Mouse (Mus musculus): ENCODE results near the gene BC049762.

Gene BC049762

DNA sequence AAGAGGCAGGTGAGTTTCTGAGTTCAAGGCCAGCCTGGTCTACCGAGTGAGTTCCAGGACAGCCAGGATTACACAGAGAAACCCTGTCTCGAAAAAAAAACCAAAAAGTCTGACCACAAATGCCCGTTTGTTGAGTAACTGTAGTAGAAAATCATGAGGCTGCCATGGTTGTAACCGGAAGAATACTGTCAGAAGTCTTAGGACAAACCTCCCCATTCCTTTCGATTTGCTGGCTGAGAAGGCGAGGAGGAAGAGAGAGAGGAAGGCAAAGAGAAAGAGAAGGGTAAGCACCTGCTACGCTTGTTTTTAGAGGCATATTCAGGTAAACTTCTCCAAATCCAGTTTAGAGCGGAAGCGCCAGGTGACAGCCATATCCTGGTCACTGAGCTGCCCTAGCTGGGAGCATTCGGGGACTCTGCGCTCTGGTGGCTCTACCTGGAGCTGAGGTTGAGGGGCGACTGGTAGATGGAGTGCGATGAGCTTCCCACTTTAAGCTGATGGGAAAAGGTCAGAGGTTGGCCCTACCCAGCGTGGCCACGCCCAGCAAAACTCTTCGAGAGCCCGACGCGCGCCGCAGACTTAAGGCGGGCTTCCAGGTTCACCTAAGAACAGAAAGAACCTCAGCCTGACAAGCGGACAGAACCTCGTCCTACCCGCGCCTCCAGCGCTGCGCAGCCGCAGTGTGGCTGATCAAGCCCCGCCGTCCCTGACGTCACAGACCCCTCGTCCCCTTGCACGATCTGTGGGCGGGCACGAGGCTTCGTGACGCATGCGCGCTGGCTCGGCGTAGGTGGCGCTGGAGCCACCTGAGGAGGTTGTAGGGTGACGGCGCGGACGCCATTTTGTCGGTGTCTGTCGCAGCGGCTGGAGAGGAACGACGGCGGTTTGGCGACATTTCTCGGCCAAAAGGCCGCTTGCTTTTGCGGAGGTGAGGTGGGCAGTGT is at the start of gene BC049762:
Gene BC049762, minus strand, starts transcription at position 705 of the 944 bp plus-strand sequence.
- in situ Hi-C loops (cut with MboI; ENCODE audit: low pct_unique_long_range_greater_than_20kb in 1 of 2, low sequenced_read_pairs in 2 of 2, unreplicated experiment in 1 of 2) = loop anchor here in 1 of 2 experiments (25.0 kb wide), 1 partner anchor 325 kb away; the partner anchor contains the start of genes 4933414I15Rik and Zfp354b

DNA sequence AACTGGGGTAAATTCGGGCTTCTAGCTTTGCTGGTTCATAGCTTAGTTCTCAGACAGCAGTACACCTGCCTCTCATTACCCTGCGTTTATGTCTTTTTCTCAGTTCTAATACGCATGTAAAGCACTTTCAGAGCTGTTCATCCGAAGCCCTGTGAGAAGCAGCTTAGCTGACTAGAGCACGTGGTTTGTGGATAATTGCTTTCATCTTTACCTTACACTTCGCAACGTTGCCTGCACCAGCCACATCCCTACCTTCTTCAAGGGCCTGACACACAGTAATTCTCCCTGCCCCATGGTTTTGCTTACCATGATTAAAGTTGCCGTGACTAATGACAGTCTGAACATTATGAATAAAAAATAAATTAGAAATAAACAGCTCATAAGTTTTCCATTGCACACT is 49.0 kb upstream of the BC049762 start:
- in situ Hi-C loops (cut with MboI; ENCODE audit: low pct_unique_long_range_greater_than_20kb in 1 of 2, low sequenced_read_pairs in 2 of 2, unreplicated experiment in 1 of 2) = no loop called here

DNA sequence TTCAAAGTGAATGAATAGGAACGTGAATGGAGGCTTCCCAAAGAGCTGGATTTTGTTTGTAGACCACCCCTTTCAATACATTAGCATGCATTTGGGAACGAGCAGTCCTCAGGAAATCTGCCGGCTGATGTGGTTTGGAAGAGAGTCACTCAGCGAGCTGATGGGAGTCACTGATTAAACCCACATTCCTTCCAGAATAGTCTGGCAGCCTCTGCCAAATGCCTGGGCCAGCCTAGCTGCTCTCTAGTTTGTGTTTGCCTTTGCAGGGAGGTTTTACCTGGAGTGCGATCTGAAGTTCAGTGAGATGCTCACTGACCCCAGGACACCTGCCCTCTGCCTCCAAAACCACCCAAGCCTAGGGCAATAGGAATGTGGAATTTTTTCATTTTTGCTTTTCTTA is 45.5 kb upstream of the BC049762 start:
- in situ Hi-C loops (cut with MboI; ENCODE audit: low pct_unique_long_range_greater_than_20kb in 1 of 2, low sequenced_read_pairs in 2 of 2, unreplicated experiment in 1 of 2) = no loop called here

DNA sequence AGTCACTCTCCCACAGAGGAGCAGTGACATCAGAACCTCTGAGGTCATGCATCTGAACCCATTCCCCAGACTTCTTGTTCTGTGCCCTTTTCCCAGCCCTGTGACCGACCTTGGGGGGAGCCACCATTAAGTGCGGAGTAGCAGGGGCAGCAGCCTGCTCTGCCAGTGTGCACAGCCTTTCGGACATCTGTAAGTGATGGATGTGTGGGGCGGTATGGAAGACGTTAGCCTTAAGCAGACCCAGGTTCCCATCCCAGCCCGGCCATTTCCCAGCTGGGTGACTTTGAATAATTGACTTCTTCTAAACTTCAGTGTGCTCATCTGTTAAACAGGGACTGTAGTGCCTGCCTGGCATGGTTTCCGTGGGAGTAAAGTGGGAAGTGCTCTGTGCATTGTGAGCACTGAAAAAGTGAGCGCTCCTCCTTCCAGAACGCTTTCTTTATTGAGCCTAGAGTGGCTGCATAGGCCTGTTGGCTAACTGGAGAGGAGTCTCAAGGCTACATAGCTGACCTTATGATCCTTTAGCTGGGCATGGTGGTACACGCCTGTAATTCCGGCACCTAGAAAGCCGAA is 41.2 kb upstream of the BC049762 start:
- in situ Hi-C loops (cut with MboI; ENCODE audit: low pct_unique_long_range_greater_than_20kb in 1 of 2, low sequenced_read_pairs in 2 of 2, unreplicated experiment in 1 of 2) = no loop called here

DNA sequence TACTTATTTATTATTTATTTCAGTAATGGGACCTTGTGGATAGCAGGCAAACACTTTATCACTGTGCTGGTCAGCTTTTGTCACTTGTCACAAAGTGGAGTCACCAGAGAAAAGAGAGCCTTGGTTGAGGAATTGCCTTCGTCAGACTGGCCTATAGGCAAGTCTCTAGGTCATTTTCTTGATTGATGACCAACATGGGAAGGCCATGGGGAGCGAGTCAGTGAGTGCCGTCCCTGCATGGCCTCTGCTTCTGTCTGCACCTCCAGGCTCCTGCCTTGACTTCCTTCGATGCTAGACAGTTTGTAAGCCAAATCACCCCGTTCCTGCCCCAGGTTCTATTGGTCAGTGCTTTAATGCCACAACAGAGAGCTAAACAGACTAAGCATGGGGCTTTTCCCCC is 39.5 kb upstream of the BC049762 start:
- in situ Hi-C loops (cut with MboI; ENCODE audit: low pct_unique_long_range_greater_than_20kb in 1 of 2, low sequenced_read_pairs in 2 of 2, unreplicated experiment in 1 of 2) = no loop called here

DNA sequence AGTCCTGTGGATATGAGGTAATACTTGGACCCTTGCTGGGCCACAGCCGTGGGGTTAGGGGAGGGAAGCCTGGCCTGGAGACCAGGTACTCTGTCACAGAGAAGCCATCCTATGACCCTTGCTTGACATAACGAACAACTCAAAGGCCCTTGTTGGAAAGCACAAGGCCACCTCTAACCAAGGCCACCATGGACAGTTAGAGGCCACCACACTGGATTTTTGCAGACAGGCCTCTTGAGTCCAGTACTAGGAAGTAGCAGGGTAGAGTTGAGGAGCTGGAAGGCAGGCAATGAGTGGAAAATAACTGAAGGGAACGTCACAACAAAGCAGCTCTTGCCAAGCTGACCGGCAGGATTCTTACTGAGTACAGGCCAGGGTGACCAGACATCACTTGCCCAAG is 35.8 kb upstream of the BC049762 start:
- in situ Hi-C loops (cut with MboI; ENCODE audit: low pct_unique_long_range_greater_than_20kb in 1 of 2, low sequenced_read_pairs in 2 of 2, unreplicated experiment in 1 of 2) = no loop called here

DNA sequence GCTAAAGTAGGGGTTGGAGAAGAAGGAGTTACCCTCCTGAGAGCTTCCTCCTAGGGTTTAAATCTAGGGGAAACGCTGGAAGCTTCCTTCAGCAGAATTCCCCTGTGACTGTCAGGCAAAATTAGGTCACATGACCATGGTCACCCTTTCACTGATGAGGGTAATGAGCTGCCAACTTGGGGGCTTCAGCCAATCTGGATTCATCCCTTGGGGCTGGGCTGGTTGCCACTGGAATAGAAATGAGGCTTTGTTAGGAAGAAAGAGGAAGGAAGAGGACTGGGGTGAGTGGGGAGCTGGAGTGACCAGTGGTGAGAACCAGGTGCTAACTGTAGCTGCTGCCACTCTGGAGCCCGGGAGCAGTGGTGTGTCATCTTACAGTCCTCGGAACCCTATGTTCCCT is 32.9 kb upstream of the BC049762 start:
- in situ Hi-C loops (cut with MboI; ENCODE audit: low pct_unique_long_range_greater_than_20kb in 1 of 2, low sequenced_read_pairs in 2 of 2, unreplicated experiment in 1 of 2) = no loop called here

DNA sequence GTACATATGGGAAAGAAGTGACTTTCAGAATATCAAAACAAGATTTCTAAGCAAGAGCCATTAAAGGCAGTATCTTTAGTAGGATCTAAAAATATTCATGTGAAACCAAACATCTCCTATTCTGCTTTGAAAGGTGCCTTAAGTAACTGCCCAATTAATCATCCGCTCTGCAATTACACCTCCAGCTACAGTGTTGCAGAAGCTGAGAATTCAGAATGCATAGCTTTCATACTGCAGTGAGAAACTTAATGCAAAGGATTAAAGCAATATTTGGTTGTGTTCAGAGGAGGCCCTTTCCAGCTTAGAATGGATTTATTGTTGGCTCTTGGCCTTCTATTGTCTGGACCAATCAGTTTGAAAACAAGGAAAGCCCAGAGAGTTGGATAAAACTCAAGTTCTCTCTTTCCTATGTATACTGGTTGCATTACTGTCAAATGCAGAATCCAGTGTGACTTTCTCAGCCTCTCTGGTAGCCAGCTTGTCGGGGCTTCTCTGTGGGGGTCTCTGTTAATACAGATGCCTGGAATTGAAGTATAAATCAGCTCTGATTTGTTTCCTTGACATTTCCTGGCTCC is 31.2 kb upstream of the BC049762 start:
- in situ Hi-C loops (cut with MboI; ENCODE audit: low pct_unique_long_range_greater_than_20kb in 1 of 2, low sequenced_read_pairs in 2 of 2, unreplicated experiment in 1 of 2) = loop anchor here (5.0 kb wide), 2 partner anchors 238 to 243 kb away; no protein-coding TSS in a partner anchor

DNA sequence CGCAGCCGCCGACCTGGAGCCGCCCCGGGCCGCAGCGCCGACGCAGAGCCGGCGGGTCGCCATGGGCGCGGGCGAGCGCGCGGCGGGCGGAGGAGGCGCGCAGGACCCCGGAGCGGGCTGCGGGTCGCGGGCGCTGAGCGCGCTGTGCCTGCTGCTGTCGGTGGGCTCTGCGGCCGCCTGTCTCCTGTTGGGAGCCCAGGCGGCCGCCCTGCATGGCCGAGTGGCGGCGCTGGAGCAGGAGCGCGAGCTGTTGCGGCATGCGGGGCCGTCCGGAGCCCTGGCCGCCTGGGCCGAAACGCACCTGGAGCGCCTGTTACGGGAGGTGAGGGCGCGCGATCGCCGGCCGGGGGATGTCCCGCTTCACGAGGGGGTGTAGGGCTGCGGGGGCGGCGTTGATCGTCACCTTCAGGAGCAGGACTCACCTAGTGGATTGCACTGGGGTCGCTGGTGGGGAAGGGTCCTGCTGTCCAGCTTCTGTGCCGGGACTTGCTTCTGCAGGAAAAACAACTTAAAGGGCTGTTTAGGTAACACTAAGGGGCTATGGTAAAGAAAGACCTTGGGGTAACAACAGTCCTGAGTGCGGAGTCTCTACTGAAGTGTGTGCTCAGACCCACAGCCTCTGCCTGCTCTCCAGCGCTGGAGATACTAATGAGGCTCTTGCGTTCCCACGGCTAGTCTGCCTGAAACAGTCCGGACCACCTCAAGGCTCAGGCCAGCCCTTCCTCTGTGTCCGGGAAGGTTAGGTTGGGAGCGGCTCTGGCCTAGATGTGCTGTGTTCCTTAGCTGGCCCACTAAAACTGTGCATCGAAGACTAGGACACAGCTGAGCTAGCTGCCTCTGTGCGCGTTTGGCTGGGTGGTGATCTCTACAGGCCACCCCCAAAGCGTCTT is 27.5 kb upstream of the BC049762 start:
- in situ Hi-C loops (cut with MboI; ENCODE audit: low pct_unique_long_range_greater_than_20kb in 1 of 2, low sequenced_read_pairs in 2 of 2, unreplicated experiment in 1 of 2) = loop anchor here (5.0 kb wide), 2 partner anchors 242 to 247 kb away; no protein-coding TSS in a partner anchor

DNA sequence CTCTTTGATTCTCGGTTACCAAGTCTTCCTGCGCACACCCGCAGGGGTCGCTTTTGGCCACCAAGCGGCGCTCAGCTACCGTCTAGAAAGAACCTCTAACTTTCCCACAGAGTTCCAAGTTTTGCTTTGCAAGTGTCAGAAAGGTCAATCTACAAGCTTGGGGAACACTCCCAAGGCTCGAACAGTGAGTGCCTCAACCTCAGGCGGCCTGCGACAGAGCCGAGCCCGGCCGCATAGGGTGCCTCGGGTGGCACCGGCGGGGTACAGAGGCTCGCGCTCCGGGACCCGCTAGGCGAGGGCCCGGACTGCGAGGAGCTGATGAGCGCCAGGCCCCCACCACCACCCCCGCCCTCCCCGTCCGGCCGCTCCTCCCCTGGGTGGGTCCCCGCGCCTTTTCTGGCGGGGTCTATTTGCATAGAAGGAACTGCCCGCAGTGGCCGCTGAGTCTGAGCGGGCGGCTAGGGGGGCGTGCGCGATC is 26.8 kb upstream of the BC049762 start, which contains the start of gene Col23a1:
Gene Col23a1, plus strand, starts transcription at position 357 of the 478 bp plus-strand sequence.
- in situ Hi-C loops (cut with MboI; ENCODE audit: low pct_unique_long_range_greater_than_20kb in 1 of 2, low sequenced_read_pairs in 2 of 2, unreplicated experiment in 1 of 2) = loop anchor here (5.0 kb wide), 2 partner anchors 243 to 248 kb away; no protein-coding TSS in a partner anchor

DNA sequence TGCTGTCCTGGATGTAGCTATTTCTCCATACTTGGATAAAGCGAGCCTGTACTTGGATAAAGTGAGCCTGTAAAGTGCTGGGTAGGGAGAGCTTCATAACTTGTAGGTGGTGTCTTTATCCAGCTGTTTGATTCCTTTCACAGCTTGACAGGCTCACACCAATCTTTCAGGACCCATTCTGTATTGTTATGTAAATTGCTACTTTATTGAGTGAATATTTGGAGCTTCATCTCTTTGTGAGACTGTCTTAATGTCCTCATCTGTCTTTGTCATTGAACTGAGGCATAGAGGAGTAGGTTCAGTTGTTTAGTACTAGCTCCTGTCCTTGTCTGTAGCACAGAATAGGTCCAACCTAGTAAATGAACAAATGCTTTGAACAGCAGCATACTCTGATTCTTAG is 11.6 kb upstream of the BC049762 start:
- in situ Hi-C loops (cut with MboI; ENCODE audit: low pct_unique_long_range_greater_than_20kb in 1 of 2, low sequenced_read_pairs in 2 of 2, unreplicated experiment in 1 of 2) = loop anchor here in 1 of 2 experiments (25.0 kb wide), 1 partner anchor 337 kb away; the partner anchor contains the start of genes 4933414I15Rik and Zfp354b

DNA sequence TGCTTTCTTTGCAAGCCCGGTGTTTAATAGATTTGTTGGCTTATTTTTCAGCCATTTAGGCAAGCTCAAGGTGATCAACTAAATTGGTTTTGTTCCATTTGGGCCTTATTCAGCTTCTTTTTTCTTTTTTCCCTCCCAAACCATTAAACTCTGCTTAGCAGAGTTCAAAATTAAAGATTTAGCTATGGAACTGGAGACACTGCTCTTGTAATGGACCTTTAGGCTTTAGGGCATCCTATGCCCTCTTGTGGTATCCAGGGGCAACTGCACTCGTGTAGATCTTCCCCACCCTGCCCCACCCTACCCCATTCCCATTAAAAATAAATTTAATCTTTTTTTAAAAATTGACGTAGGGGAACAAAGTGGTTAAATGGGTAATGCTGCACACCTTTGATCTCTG is 2.5 kb upstream of the BC049762 start:
- in situ Hi-C loops (cut with MboI; ENCODE audit: low pct_unique_long_range_greater_than_20kb in 1 of 2, low sequenced_read_pairs in 2 of 2, unreplicated experiment in 1 of 2) = loop anchor here in 1 of 2 experiments (25.0 kb wide), 1 partner anchor 328 kb away; the partner anchor contains the start of genes 4933414I15Rik and Zfp354b

DNA sequence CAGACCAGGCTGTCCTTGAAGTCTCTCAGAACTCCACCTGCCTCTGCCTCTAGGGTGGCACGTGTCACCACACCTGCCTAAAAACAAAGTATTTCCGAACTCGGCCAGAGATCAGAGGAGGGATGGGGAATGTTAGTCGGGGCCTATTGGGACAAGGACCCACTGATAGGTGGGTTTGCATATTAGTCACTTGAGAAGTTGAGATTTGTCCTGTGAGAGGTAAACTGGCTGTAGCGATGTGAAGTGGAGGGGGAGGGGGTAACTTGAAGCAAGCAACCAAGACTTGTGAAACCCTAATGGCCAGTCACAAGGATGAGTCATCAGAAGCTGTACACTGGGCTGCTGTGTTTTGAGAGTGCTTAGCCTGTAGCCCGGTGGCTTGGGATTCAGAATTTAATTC is 1.5 kb upstream of the BC049762 start:
- in situ Hi-C loops (cut with MboI; ENCODE audit: low pct_unique_long_range_greater_than_20kb in 1 of 2, low sequenced_read_pairs in 2 of 2, unreplicated experiment in 1 of 2) = loop anchor here in 1 of 2 experiments (25.0 kb wide), 1 partner anchor 327 kb away; the partner anchor contains the start of genes 4933414I15Rik and Zfp354b

DNA sequence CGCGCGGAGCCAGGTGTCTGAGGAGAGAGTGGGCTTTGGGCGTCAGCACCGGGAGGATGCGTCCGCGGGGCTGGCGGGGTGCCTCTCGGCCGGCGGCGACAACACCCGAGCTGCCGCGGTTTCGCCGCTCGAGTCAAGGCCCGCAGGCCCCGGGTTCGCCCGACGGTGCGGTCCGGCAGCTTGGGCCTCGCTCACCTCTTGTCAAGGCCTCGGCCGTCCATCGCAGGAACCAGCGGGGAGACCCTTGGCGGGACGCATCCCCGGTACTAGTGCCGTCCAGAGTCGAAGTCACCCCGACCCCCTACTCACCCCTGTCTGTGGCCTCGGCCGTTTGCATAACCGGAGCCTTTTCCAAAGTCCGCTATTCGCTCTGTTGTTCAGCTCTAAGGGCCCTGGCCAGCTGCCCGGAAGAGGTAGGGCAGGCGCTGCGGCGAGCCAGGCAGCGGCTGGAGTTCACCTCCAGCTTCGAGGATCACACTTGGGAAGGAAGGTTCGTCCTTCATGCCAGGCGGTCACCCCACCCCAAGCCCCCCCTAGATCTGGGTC is 513 bp upstream of the BC049762 start:
- in situ Hi-C loops (cut with MboI; ENCODE audit: low pct_unique_long_range_greater_than_20kb in 1 of 2, low sequenced_read_pairs in 2 of 2, unreplicated experiment in 1 of 2) = loop anchor here in 1 of 2 experiments (25.0 kb wide), 1 partner anchor 326 kb away; the partner anchor contains the start of genes 4933414I15Rik and Zfp354b

DNA sequence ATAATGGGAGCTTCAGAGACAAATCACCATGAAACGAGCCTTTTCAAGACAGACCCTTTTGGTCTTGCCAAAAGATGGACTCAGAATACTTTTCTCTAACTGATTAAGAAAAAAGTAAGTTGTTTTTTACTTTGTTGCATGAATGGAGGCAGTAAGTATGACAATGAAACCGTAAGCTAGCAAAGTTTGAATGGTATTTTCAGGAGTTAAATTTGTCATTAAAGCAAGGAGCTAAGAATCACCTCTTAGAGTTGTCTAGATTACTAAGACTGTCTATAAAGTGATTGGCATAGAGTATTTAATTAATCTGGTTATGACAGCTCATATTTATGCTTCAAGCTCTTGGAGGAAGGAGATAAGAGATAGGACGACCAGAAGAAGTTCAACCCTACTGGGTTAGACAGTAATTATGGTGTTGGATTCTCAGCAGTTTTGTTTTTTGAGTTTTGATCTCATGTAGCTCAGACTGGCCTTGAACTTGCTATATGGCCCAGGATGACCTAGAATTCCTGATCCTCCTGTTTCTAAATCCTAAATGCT is 1.1 kb downstream of the BC049762 start, which contains the start of gene Clk4:
Gene Clk4, plus strand, starts transcription at position 51 of the 540 bp plus-strand sequence.
- in situ Hi-C loops (cut with MboI; ENCODE audit: low pct_unique_long_range_greater_than_20kb in 1 of 2, low sequenced_read_pairs in 2 of 2, unreplicated experiment in 1 of 2) = loop anchor here in 1 of 2 experiments (25.0 kb wide), 1 partner anchor 324 kb away; the partner anchor contains the start of genes 4933414I15Rik and Zfp354b

DNA sequence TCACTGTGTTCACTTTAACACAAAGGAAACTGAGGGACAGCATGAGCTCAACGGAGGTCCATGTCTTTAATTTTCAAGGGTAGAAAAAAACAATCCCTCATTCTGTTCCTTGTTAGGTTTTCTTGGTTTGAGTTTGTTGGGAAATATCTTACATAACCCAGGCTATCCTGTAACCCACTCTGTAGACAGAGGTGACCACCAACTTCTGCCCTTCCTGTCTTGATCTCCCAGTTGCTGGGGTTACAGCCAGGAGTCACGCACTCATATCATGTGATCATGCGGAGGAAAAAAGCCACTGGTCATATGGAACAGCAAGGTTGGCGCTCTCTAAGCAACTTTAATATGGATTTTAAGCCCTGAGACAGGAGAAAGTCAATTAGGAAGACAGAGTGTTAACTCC is 5.8 kb downstream of the BC049762 start:
- in situ Hi-C loops (cut with MboI; ENCODE audit: low pct_unique_long_range_greater_than_20kb in 1 of 2, low sequenced_read_pairs in 2 of 2, unreplicated experiment in 1 of 2) = loop anchor here in 1 of 2 experiments (25.0 kb wide), 1 partner anchor 320 kb away; the partner anchor contains the start of genes 4933414I15Rik and Zfp354b

DNA sequence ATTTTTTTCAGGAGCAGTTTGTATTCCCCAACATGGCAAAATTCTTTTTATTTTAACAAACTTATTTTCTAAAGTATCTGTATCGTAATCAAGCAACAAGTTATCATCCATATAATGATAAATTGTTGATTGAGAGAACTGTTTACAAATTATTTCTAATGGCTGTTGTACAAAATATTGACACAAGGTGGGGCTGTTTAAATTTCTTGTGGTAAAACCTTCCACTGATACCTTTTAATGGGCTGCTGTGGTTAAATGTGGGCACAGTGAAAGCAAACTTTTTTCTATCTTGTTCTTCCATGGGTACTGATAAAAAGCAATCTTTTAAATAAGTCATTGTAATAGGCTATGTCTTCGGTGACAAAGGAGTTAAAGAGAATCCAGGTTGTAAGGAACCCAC is 19.9 kb downstream of the BC049762 start:
- in situ Hi-C loops (cut with MboI; ENCODE audit: low pct_unique_long_range_greater_than_20kb in 1 of 2, low sequenced_read_pairs in 2 of 2, unreplicated experiment in 1 of 2) = no loop called here

Data from mouse embryonic stem cell (cell line).